Mouse (Mus musculus) myocyte (in vitro differentiated cells): Measurements from ENCODE around the gene Psmb1. TPM values are rescaled to one million over a fixed set of nuclear protein-coding genes. Genes with fewer than 3 reads are reported as not detected.
"Not testable (repeated sequence)": the region's sequence is repeated elsewhere in the genome, so short reads cannot be mapped to it uniquely, and the experiment has no call there.

Experiments
- H3K27me3 ChIP-seq: one replicate; pipeline ENCODE4 v1.6.1; 2011; ENCODE audit not compliant: control insufficient read depth, insufficient read depth, insufficient read length
- H3K36me3 ChIP-seq: one replicate; pipeline ENCODE4 v1.6.1; 2011; ENCODE audit not compliant: control insufficient read depth, insufficient read depth
- H3K4me2 ChIP-seq: one replicate; pipeline ENCODE4 v1.6.1; 2011; ENCODE audit warnings: low read depth, control low read depth
- H3K4me3 ChIP-seq: one replicate; pipeline ENCODE4 v1.5.1; 2011; ENCODE audit warnings: mild to moderate bottlenecking, control low read depth, moderate library complexity
- H3K79me2 ChIP-seq: one replicate; pipeline ENCODE4 v1.6.1; 2011; ENCODE audit not compliant: control insufficient read depth, insufficient read depth
- H3ac ChIP-seq: one replicate; pipeline ENCODE4 v1.6.1; 2011; ENCODE audit not compliant: control insufficient read depth, insufficient read length
- CEBPB ChIP-seq: IDR thresholded peaks from 2 replicates; pipeline ENCODE4 v1.6.1; 2011; ENCODE audit warnings: mild to moderate bottlenecking, moderate library complexity; ENCODE audit not compliant: poor library complexity, insufficient read depth, severe bottlenecking
- E2F4 ChIP-seq: IDR thresholded peaks from one replicate; pipeline ENCODE4 v1.6.1; 2011; ENCODE audit warnings: mild to moderate bottlenecking, control low read depth, moderate library complexity; ENCODE audit not compliant: insufficient read depth
- MAX ChIP-seq: IDR thresholded peaks from one replicate; pipeline ENCODE4 v1.6.1; 2011; ENCODE audit warnings: low read depth, mild to moderate bottlenecking, control low read depth
- MYOD1 ChIP-seq, 3 experiments: IDR thresholded peaks; one replicate each; pipeline ENCODE4 v1.6.1; 2011; ENCODE audit warnings: control low read depth in 2 of 3, low read depth in 2 of 3, mild to moderate bottlenecking in 2 of 3, moderate library complexity in 1 of 3; ENCODE audit not compliant: insufficient read length in 2 of 3, control insufficient read depth in 1 of 3
- MYOG ChIP-seq, 3 experiments: IDR thresholded peaks; one replicate each; pipeline ENCODE4 v1.6.1; 2011; ENCODE audit warnings: control low read depth in 2 of 3, low read depth in 2 of 3, mild to moderate bottlenecking in 2 of 3; ENCODE audit not compliant: insufficient read length in 2 of 3, control insufficient read depth in 1 of 3, insufficient read depth in 1 of 3
- POLR2A ChIP-seq: IDR thresholded peaks from one replicate; pipeline ENCODE4 v1.6.1; 2011; ENCODE audit warnings: low read depth, mild to moderate bottlenecking, control low read depth, moderate library complexity; ENCODE audit not compliant: insufficient read length
- POLR2AphosphoS2 ChIP-seq: IDR thresholded peaks from one replicate; pipeline ENCODE4 v1.6.1; 2011; ENCODE audit warnings: low read depth, control low read depth; ENCODE audit not compliant: insufficient read length
- REST ChIP-seq: IDR thresholded peaks from one replicate; pipeline ENCODE4 v1.6.1; 2011; ENCODE audit warnings: mild to moderate bottlenecking, control low read depth, moderate library complexity; ENCODE audit not compliant: insufficient read depth, insufficient read length
- SRF ChIP-seq: IDR thresholded peaks from one replicate; pipeline ENCODE4 v1.6.1; 2011; ENCODE audit warnings: low read depth; ENCODE audit not compliant: control insufficient read depth, insufficient read length
- TCF12 ChIP-seq: IDR thresholded peaks from one replicate; pipeline ENCODE4 v1.6.1; 2011; ENCODE audit warnings: mild to moderate bottlenecking, control low read depth; ENCODE audit not compliant: poor library complexity, insufficient read depth, severe bottlenecking
- TCF3 ChIP-seq: IDR thresholded peaks from one replicate; pipeline ENCODE4 v1.6.1; 2011; ENCODE audit warnings: low read depth, control low read depth; ENCODE audit not compliant: insufficient read length
- USF1 ChIP-seq: IDR thresholded peaks from one replicate; pipeline ENCODE4 v1.6.1; 2011; ENCODE audit warnings: low read depth, mild to moderate bottlenecking, control low read depth, moderate library complexity
- polyA plus RNA-seq: library from polyadenylated mRNA; unstranded; fragments of >200 nt; fragmentation: generic; extraction: Trizol; gene quantifications from one replicate; pipeline ENCODE4 v1.2.1, GENCODE M21; 2012; ENCODE audit warnings: missing spikeins

Psmb1 gene
- 220 TPM for polyA plus RNA-seq

DNA sequence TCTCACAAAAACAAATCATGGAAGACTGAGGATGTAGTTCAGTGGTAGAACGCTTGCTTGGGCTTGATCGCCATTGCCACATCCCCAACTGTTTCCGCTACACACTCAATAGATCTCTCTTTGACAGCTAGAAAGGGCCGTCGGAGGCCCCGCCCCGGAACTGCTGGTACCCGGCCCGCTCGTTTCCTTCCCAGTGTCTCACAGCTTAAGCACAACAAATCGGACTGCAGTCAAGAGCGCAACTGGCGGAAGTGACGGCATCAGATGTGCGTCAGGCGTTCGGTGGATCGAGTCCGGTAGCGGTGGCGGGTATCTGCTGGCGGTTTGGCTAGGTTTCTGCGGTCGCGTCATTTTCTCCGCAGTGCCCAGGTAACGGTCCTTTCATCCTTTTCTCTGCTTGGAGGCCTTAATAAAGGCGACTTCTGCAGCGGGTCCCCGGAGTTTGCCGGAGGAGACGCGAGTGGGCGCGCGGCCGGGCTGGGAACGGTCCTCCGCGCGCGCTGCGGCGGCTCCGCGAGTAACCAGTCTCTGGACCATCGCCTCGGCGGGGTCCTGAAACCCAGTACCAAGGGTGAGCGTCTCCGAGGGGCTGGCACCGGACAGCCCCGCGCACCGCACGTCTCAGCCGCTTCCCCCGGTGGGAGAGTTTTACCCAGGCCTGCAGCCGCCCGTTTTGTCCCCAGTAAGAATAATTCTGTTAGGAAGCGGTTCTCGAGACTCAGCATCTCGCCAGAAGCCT, at the start of gene Psmb1, which contains the start of gene Tbp:
Psmb1 (minus strand) TSS at position 96 of the 739 bp plus-strand sequence.
Tbp (plus strand) TSS at position 233 of the 739 bp plus-strand sequence.
- Histone ChIP-seq H3K36me3 (peaks cover 18% of the 10 kb centered on the region), H3K27me3 (no peaks in the 10 kb centered on the region), H3K4me2 (peak within 1 kb of the TSS; percentile 98), H3ac (peak within 1 kb of the TSS; percentile 70), H3K4me3 (peak within 1 kb of the TSS; percentile 87), H3K79me2 (peaks cover 59% of the 10 kb centered on the region)
- TF ChIP-seq POLR2AphosphoS2 (peak; percentile 89), CEBPB (no peak), SRF (peak; percentile 86), REST (peak; percentile 20), TCF3 (no peak), USF1 (no peak), MYOD1 (IDR thresholded peaks at IDR 0.05; ENCODE audit: control insufficient read depth in 1 of 3, insufficient read length in 2 of 3, low read depth in 2 of 3) (peak in 1 of 3 experiments; percentile 48), POLR2A (peak; percentile 84), E2F4 (no peak), TCF12 (no peak), MAX (peak; percentile 10), MYOG (IDR thresholded peaks at IDR 0.05; ENCODE audit: control insufficient read depth in 1 of 3, insufficient read depth in 1 of 3, insufficient read length in 2 of 3, low read depth in 2 of 3) (peak; percentile 26 to 66 (median 49))

DNA sequence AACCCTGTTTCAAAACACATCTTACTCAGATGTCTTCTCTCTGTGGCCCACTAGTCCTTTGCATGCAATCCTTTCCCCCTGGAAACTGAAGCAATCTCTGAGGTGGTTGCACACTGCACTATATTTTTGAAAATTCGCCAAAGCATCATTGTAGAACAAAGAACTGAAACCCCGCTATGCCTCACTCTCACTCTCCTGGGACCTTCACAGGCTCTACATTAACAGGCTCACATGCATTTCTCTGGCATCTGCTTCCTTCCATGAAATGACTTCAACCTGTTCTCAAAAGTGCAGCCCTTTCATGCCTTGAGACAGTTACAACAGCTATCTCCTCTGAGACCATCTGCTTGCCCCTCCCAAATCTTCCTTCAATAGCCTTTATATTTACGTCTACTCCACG, 46.9 kb upstream of the Psmb1 start:
- Histone ChIP-seq H3ac (no peak overlapping the region), H3K27me3 (no peaks in the 10 kb centered on the region), H3K36me3 (no peaks in the 10 kb centered on the region), H3K4me3 (no peak overlapping the region), H3K4me2 (no peak overlapping the region), H3K79me2 (no peaks in the 10 kb centered on the region)
- TF ChIP-seq REST: no peak
- TF ChIP-seq MYOG (IDR thresholded peaks at IDR 0.05; ENCODE audit: control insufficient read depth in 1 of 3, insufficient read depth in 1 of 3, insufficient read length in 2 of 3, low read depth in 2 of 3): no peak
- TF ChIP-seq SRF: no peak
- TF ChIP-seq POLR2AphosphoS2: no peak
- TF ChIP-seq TCF3: no peak
- no peak for TF ChIP-seq E2F4
- no peak for TF ChIP-seq TCF12
- no peak for TF ChIP-seq USF1
- no peak for TF ChIP-seq POLR2A
- no peak for TF ChIP-seq MAX

DNA sequence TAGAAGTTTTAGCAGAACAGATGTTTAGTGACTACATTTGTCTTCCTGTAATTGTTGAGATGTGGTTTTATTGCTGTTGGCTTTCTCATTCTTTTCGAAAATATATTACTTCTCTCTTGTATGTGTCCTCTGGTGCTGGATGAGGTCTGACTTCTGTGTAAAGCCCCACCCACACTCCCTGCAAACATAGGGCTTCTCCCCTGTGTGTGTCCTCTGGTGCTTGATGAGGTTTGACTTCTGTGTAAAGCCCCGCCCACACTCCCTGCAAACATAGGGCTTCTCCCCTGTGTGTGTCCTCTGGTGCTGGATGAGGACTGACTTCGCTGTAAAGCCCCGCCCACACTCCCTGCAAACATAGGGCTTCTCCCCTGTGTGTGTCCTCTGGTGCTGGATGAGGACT, 44.3 kb upstream of the Psmb1 start:
- not testable (repeated sequence) for H3K4me3 ChIP-seq, H3K4me2 ChIP-seq, H3K79me2 ChIP-seq, H3K27me3 ChIP-seq, H3ac ChIP-seq, H3K36me3 ChIP-seq

DNA sequence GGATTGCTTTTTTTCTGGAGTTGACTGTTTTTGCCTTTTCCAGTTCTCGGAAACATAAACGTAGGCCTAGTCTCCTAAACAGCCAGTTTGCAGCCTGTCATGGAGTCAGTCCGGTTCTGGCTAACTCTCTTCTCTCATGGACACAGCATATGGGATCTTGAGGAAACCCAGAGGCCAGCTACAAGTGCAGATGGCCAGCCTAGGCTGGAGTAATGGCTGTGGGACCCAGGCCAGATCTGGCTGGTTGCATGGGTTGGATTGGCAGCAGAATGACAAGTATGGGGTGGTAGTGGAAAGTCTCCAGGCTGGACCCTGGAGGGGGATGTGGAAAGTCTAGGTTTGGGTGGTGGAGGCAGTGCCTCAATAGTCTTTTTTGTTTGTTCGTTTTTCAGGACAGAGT, 40.8 kb upstream of the Psmb1 start:
- Histone ChIP-seq H3K27me3 (no peaks in the 10 kb centered on the region), H3K4me2 (no peak overlapping the region), H3K79me2 (no peaks in the 10 kb centered on the region), H3ac (no peak overlapping the region), H3K4me3 (no peak overlapping the region), H3K36me3 (no peaks in the 10 kb centered on the region)
- TF ChIP-seq REST (no peak), TCF3 (no peak), TCF12 (no peak), MAX (no peak), POLR2A (no peak), MYOG (IDR thresholded peaks at IDR 0.05; ENCODE audit: control insufficient read depth in 1 of 3, insufficient read depth in 1 of 3, insufficient read length in 2 of 3, low read depth in 2 of 3) (no peak), POLR2AphosphoS2 (no peak), E2F4 (no peak), MYOD1 (IDR thresholded peaks at IDR 0.05; ENCODE audit: control insufficient read depth in 1 of 3, insufficient read length in 2 of 3, low read depth in 2 of 3) (no peak), CEBPB (no peak), SRF (no peak), USF1 (no peak)

DNA sequence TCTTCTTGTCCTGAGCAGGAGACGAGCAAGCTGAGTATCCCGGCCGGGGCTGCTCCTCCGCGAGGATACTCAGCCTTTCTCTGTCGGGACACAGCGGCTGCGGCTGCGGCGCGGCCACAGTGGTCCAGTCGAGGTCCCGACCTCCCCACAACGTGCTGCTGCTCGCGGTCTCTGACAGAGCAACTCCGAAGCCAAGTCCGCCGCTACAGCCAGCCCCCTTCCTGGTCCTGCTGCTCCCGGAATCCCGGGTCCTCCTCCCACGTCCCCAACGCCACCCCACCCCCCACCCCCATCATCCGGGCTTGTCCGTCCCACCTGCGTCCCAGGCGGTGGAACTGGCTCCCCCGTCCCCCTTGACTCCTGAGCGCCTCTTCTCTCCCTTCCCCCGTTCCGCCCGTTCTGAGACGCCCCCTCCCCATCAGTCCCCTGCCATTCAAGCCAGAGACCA, 36.9 kb upstream of the Psmb1 start:
- no peak overlapping the region for H3K4me2 ChIP-seq
- H3ac ChIP-seq: no peak overlapping the region
- no peaks in the 10 kb centered on the region for H3K79me2 ChIP-seq
- no peaks in the 10 kb centered on the region for H3K27me3 ChIP-seq
- H3K4me3 ChIP-seq: no peak overlapping the region
- TF ChIP-seq SRF: no peak
- TF ChIP-seq MAX: no peak
- TF ChIP-seq TCF12: no peak
- no peak for TF ChIP-seq POLR2AphosphoS2
- TF ChIP-seq TCF3: no peak
- TF ChIP-seq REST: no peak
- no peak for TF ChIP-seq MYOG (IDR thresholded peaks at IDR 0.05; ENCODE audit: control insufficient read depth in 1 of 3, insufficient read depth in 1 of 3, insufficient read length in 2 of 3, low read depth in 2 of 3)
- no peak for TF ChIP-seq E2F4
- no peak for TF ChIP-seq POLR2A
- TF ChIP-seq MYOD1 (IDR thresholded peaks at IDR 0.05; ENCODE audit: control insufficient read depth in 1 of 3, insufficient read length in 2 of 3, low read depth in 2 of 3): no peak
- TF ChIP-seq CEBPB: no peak
- no peak for TF ChIP-seq USF1
- no peaks in the 10 kb centered on the region for H3K36me3 ChIP-seq
